Mouse (Mus musculus): ENCODE measurements around the gene B230307C23Rik. TPM values are rescaled to one million over a fixed set of nuclear protein-coding genes. Genes with fewer than 3 reads are reported as not detected.

Gene B230307C23Rik
- 20.5 and 22.8 TPM in 2 replicates for polyA plus RNA-seq (2012; rRNA removed)

DNA sequence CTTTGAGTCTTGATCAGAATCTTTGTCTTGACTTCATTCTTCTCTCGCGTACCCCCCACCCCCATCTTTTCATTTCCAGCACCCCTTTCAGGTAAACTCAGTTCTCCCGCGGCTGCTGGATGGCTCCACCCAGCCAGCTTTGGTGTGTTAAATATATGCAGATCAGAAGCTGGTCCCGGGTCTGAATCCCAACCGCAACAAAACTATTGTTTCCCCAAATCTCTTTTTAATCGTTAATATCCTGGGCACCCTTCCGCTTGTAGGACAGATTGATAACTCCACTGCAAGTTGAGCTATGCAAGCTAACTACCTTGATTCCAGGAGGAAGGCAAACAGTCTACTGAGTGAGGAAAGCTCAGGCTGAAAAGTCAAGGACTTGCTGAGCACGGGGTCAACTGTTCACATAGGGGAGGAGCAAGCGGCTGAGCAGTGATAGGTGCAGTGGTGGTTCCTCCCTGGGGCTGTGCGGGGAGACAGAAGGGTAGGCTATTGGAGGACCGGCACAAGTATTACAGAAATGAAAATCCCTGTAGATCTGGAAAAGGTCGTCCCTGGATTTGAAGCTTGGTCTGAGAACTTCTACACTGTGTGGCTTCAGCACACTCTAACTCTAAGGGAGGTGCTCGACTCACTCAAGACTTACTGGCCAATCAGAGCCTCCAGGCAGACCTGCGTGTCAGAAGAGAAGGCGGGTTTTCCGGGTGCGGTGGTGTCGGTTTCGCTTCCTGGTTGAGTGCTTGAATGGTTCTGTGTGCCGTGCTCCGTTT is at the start of gene B230307C23Rik:
Gene B230307C23Rik, plus strand, starts transcription at position 700 of the 767 bp plus-strand sequence.
- no peaks in the 10 kb centered on the region; the same call in 1 of the 2 replicates for H3K4me1 ChIP-seq (ENCODE audit: control insufficient read depth, insufficient read depth, low read length)
- TF ChIP-seq CTCF (IDR thresholded peaks at IDR 0.05; ENCODE audit: extremely low read depth, insufficient read depth, low read length), result no peak
- peak; percentile 49 for TF ChIP-seq POLR2A (IDR thresholded peaks at IDR 0.05; ENCODE audit: extremely low read depth, insufficient read depth, low read length)
- 0 out of 2 replicates have a peak within 1 kb of the TSS, but pooled peaks have one; percentile 1 for H3K27ac ChIP-seq (ENCODE audit: insufficient read depth, low read length)
- H3K4me3 ChIP-seq (ENCODE audit: insufficient read depth, low read length), result peak within 1 kb of the TSS; percentile 63

DNA sequence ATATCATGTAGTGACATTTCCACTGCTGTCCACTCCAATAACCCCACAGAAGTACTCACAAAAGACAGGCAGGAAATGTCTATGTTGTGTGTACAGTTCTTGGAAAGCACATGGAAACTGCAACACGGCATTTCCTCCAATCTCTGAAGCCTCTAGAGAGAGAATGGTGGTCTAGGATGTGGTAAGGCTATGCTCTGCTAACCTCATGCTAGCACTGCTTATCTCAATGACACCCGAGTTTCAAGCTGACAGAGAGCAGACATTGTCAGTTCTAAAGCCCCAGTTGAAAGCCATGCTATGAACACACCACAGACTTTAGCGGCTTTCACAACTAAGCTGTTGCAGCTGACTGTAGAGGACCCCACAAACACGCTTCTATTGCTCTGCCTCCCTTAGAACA is 48.3 kb upstream of the B230307C23Rik start:
- Histone ChIP-seq H3K4me1 (ENCODE audit: control insufficient read depth, insufficient read depth, low read length) (no peaks in the 10 kb centered on the region), H3K4me3 (ENCODE audit: insufficient read depth, low read length) (no peak overlapping the region), H3K27ac (ENCODE audit: insufficient read depth, low read length) (no peak overlapping the region)
- TF ChIP-seq POLR2A (IDR thresholded peaks at IDR 0.05; ENCODE audit: extremely low read depth, insufficient read depth, low read length) (no peak), CTCF (IDR thresholded peaks at IDR 0.05; ENCODE audit: extremely low read depth, insufficient read depth, low read length) (no peak)

DNA sequence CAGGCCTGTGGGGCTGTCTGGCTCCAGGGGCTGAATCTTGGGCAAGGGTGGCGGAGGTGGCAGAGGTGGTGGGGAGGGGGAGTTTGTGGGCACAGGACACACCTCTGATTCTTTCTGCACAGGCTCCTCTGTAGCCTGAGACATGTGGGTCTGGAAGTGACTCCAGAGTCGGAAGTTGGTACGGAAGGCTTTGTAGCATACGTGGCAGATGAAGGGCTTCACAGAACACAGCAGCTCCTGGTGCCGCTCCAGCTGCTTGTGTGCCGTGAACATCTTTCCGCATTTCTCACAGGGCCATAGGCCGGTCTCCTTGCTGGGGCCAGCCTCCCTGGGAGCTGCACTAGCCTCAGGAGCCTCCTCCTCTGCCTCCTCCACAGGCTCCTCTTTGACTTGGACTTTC is 47.1 kb upstream of the B230307C23Rik start:
- H3K27ac ChIP-seq (ENCODE audit: insufficient read depth, low read length), result no peak overlapping the region
- no peaks in the 10 kb centered on the region for H3K4me1 ChIP-seq (ENCODE audit: control insufficient read depth, insufficient read depth, low read length)
- TF ChIP-seq CTCF (IDR thresholded peaks at IDR 0.05; ENCODE audit: extremely low read depth, insufficient read depth, low read length), result no peak
- TF ChIP-seq POLR2A (IDR thresholded peaks at IDR 0.05; ENCODE audit: extremely low read depth, insufficient read depth, low read length), result no peak
- H3K4me3 ChIP-seq (ENCODE audit: insufficient read depth, low read length), result no peak overlapping the region

DNA sequence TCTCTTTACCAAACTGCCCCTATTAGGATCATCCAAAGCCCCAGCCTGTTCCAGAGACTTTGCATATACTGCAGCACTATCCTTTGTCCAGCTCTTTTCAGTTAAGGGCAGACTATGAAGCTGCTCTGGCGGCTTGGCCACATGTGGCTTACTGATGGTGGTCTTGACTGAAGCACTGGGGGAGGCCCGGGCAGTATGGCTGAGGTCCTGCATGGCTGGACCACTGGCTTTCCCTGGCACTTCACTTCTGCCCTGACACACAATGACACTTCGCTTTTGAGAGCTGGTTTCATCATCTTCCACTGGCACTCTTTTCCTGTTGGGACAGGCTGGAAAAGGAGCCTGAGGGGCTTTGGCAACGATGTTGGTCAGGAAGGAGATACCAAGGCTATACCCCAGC is 44.7 kb upstream of the B230307C23Rik start:
- no peak overlapping the region for H3K4me3 ChIP-seq (ENCODE audit: insufficient read depth, low read length)
- no peak overlapping the region for H3K27ac ChIP-seq (ENCODE audit: insufficient read depth, low read length)
- no peaks in the 10 kb centered on the region for H3K4me1 ChIP-seq (ENCODE audit: control insufficient read depth, insufficient read depth, low read length)
- TF ChIP-seq POLR2A (IDR thresholded peaks at IDR 0.05; ENCODE audit: extremely low read depth, insufficient read depth, low read length), result no peak
- no peak for TF ChIP-seq CTCF (IDR thresholded peaks at IDR 0.05; ENCODE audit: extremely low read depth, insufficient read depth, low read length)

DNA sequence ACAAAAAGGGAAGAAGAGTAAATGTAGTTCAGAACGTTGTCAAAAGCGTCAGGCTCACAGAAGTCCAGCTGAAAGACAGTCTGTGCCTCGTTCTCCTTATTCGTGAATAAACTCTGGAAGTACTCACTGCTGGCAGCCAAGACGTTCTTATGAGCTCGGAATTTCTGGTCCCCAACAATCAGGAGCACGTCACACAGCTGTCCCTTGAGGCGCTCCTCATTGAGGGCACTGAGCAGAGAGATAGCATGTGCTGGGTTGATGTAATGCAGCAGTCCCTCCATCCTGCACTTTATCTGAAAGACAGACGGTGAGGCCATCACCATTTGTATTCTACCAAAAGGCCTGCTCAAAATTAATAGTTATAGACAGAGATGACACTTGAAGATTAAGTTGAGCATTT is 44.3 kb upstream of the B230307C23Rik start:
- TF ChIP-seq POLR2A (IDR thresholded peaks at IDR 0.05; ENCODE audit: extremely low read depth, insufficient read depth, low read length), result no peak
- TF ChIP-seq CTCF (IDR thresholded peaks at IDR 0.05; ENCODE audit: extremely low read depth, insufficient read depth, low read length), result no peak
- Histone ChIP-seq H3K4me3 (ENCODE audit: insufficient read depth, low read length) (no peak overlapping the region), H3K4me1 (ENCODE audit: control insufficient read depth, insufficient read depth, low read length) (no peaks in the 10 kb centered on the region), H3K27ac (ENCODE audit: insufficient read depth, low read length) (no peak overlapping the region)

DNA sequence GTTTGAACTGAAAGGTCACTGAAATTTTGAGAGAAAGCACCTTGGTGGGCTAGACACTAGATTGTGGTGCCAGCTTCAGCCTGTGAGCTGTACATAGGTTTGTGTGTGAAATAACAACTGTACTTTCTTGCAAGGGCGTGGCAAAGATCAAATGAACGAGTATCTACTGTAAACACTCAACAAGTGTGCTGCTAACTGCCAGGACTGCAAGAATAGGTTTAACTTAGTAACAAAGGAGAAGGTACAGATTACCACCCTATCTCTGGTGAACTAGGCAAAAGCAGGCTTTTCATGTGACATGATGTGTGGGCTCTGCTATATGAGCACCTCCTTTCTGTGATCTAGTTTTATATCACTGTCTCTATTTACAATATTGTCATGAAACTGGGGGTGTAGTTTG is 43.8 kb upstream of the B230307C23Rik start:
- no peaks in the 10 kb centered on the region for H3K4me1 ChIP-seq (ENCODE audit: control insufficient read depth, insufficient read depth, low read length)
- TF ChIP-seq POLR2A (IDR thresholded peaks at IDR 0.05; ENCODE audit: extremely low read depth, insufficient read depth, low read length) (no peak), CTCF (IDR thresholded peaks at IDR 0.05; ENCODE audit: extremely low read depth, insufficient read depth, low read length) (no peak)
- H3K27ac ChIP-seq (ENCODE audit: insufficient read depth, low read length), result no peak overlapping the region
- H3K4me3 ChIP-seq (ENCODE audit: insufficient read depth, low read length), result no peak overlapping the region

DNA sequence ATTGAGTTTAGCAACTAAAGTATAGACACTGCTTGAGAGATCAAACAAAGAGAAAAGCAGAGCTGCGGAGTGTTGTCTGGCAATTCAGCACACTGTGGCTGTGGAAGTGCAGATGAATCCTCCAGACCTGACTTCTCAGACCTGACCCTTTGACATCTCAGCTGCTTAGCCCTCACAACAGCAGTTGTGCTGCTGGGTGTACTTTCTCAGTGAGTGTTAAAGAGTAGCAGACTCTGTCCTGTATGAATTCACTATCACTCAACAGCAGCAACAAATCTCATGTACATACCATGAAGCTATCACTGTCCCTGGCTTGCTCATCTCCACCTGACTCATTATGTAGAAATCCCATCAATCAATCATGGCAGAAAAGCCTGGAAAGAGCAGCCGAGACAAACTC is 41.1 kb upstream of the B230307C23Rik start:
- no peak for TF ChIP-seq CTCF (IDR thresholded peaks at IDR 0.05; ENCODE audit: extremely low read depth, insufficient read depth, low read length)
- no peak for TF ChIP-seq POLR2A (IDR thresholded peaks at IDR 0.05; ENCODE audit: extremely low read depth, insufficient read depth, low read length)
- no peaks in the 10 kb centered on the region for H3K4me1 ChIP-seq (ENCODE audit: control insufficient read depth, insufficient read depth, low read length)
- H3K27ac ChIP-seq (ENCODE audit: insufficient read depth, low read length), result no peak overlapping the region
- no peak overlapping the region for H3K4me3 ChIP-seq (ENCODE audit: insufficient read depth, low read length)

DNA sequence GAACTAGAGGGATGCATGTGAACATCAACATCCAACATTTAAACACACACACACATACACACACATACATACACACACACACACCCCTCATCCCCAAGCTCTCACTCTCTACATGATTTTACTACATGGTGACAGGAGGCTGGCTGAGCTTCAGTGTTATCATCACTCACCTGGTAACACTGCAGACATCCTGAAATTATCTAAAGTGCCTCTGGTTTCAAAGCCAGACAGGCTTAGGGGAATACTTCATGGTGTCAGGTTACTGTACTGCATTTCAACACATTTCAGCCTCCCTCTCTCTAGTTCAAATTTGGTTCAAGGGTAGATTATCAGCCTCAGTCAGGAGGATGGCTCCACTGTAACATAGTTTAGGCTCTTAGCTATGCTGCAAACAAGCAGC is 39.5 kb upstream of the B230307C23Rik start:
- Histone ChIP-seq H3K27ac (ENCODE audit: insufficient read depth, low read length) (no peak overlapping the region), H3K4me1 (ENCODE audit: control insufficient read depth, insufficient read depth, low read length) (no peaks in the 10 kb centered on the region), H3K4me3 (ENCODE audit: insufficient read depth, low read length) (no peak overlapping the region)
- TF ChIP-seq POLR2A (IDR thresholded peaks at IDR 0.05; ENCODE audit: extremely low read depth, insufficient read depth, low read length) (no peak), CTCF (IDR thresholded peaks at IDR 0.05; ENCODE audit: extremely low read depth, insufficient read depth, low read length) (no peak)

DNA sequence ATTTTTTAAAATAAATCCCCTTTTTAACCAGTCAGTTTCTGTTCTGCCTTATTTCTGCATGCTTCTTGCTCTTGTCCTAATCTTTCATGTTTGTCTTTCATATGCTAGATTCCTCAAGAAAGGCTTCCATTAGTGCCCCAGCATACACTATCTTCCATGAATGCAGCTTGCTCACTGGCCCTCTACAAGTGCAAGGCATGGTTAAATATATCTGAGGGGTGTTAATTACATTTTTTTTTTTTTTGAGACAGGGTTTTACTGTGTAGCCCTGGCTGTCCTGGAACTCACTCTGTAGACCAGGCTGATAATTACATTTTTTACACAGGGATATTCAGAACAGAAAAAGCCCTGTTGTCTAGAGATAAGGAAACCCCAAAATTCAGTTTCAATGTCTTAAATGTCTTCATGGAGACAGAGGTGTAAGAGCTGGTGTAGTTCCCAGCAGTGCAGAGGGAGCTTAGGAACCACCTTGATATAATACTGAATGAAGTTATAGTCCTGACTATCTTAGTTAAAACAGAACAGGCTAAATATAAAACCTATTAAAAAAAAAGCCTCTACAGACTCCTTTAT is 38.6 kb upstream of the B230307C23Rik start:
- Histone ChIP-seq H3K4me1 (ENCODE audit: control insufficient read depth, insufficient read depth, low read length) (no peaks in the 10 kb centered on the region), H3K4me3 (ENCODE audit: insufficient read depth, low read length) (no peak overlapping the region), H3K27ac (ENCODE audit: insufficient read depth, low read length) (no peak overlapping the region)
- TF ChIP-seq CTCF (IDR thresholded peaks at IDR 0.05; ENCODE audit: extremely low read depth, insufficient read depth, low read length), result no peak
- no peak for TF ChIP-seq POLR2A (IDR thresholded peaks at IDR 0.05; ENCODE audit: extremely low read depth, insufficient read depth, low read length)

DNA sequence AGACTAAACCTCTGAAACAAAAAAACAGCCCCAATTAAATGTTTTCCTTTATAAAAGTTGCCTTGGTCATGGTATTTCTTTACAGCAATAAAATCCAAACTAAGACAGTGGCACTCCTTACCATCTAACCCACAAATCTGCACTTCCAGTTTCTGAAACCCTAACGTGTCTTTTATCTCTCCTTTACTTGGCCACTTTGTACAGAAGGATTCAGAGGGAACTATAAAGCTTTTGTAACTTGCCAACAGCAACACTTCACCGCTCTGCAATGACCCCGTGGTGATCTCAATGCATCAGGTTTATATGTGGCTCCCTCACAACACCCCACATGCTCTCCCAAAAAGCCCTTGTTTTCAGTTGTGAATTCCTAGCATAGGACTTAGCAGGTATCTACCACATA is 36.8 kb upstream of the B230307C23Rik start:
- H3K4me1 ChIP-seq (ENCODE audit: control insufficient read depth, insufficient read depth, low read length), result no peaks in the 10 kb centered on the region
- no peak overlapping the region for H3K27ac ChIP-seq (ENCODE audit: insufficient read depth, low read length)
- H3K4me3 ChIP-seq (ENCODE audit: insufficient read depth, low read length), result no peak overlapping the region
- no peak for TF ChIP-seq CTCF (IDR thresholded peaks at IDR 0.05; ENCODE audit: extremely low read depth, insufficient read depth, low read length)
